Mouse (Mus musculus) stomach, postnatal 0 days (tissue): ENCODE measurements around the gene Wdr26. TPM values are rescaled to one million over a fixed set of nuclear protein-coding genes. Genes with fewer than 3 reads are reported as not detected.

Experiments used
- ATAC-seq: fragments of 200-750 bp; cut with Nextera tagmentation; 2 replicates; pipeline ENCODE4 v1.8.0; 2017; ENCODE audit not compliant: low FRiP score, low TSS enrichment
- DNase-seq: peaks from one replicate; pipeline ENCODE4 v3.0.0-alpha.2; 2016; ENCODE audit warnings: low spot score
- H3K27ac ChIP-seq: fragments of 300-500 bp; sonication (generic); replicated peaks from 2 replicates; pipeline ENCODE4 v1.5.1; 2014; ENCODE audit warnings: mild to moderate bottlenecking, control low read depth
- H3K27me3 ChIP-seq: fragments of 300-500 bp; sonication (generic); 2 replicates; pipeline ENCODE4 v1.6.1; 2014; ENCODE audit warnings: low read length; ENCODE audit not compliant: control insufficient read depth, insufficient read depth
- H3K36me3 ChIP-seq: fragments of 300-500 bp; sonication (generic); 2 replicates; pipeline ENCODE4 v1.6.1; 2014; ENCODE audit warnings: low read length, mixed read lengths; ENCODE audit not compliant: control insufficient read depth, insufficient read depth
- H3K4me1 ChIP-seq: fragments of 300-500 bp; sonication (generic); replicated peaks from 2 replicates; pipeline ENCODE4 v1.6.1; 2014; ENCODE audit warnings: antibody characterized with exemption; ENCODE audit not compliant: control insufficient read depth, insufficient read depth
- H3K4me2 ChIP-seq: fragments of 300-500 bp; sonication (generic); replicated peaks from 2 replicates; pipeline ENCODE4 v1.6.1; 2014; ENCODE audit warnings: low read depth, mild to moderate bottlenecking, control low read depth, moderate library complexity
- H3K4me3 ChIP-seq: fragments of 300-500 bp; sonication (generic); 2 replicates; pipeline ENCODE4 v1.5.1; 2014; ENCODE audit warnings: low read depth, low read length, control low read depth
- H3K9ac ChIP-seq: fragments of 300-500 bp; sonication (generic); 2 replicates; pipeline ENCODE4 v1.6.1; 2014; ENCODE audit warnings: mild to moderate bottlenecking, low read length, control low read depth, mixed read lengths
- H3K9me3 ChIP-seq: fragments of 300-500 bp; sonication (generic); 2 replicates; pipeline ENCODE4 v1.6.1; 2016; ENCODE audit warnings: low read length; ENCODE audit not compliant: control insufficient read depth
- CTCF ChIP-seq: IDR thresholded peaks from 2 replicates; pipeline ENCODE4 v1.5.1; 2016; ENCODE audit warnings: antibody characterized with exemption, low read depth, mild to moderate bottlenecking, moderate library complexity
- EP300 ChIP-seq: optimal IDR thresholded peaks from 2 replicates; pipeline ENCODE3; 2016; ENCODE audit warnings: antibody characterized with exemption
- WGBS: fragments of 180-500 bp; shearing (Covaris S2); extraction: QIAGEN DNeasy Blood & Tissue Kit; methylation state at CpG from one replicate; pipeline ENCODE4 v1.1.7; 2014; 5-methylcytosine and 5-hydroxymethylcytosine counted together
- polyA plus RNA-seq: library from polyadenylated mRNA; unstranded; fragments of >200 nt; fragmentation: Nextera tagmentation; extraction: Ambion mirVana; gene quantifications from 2 replicates; pipeline ENCODE4 v1.2.1, GENCODE M21; 2015

Gene Wdr26
- polyA plus RNA-seq, 1 experiment from 2014 or later = 42.1 TPM

GRCm38 (mm10) chr1:181251624-181252023, 39.8 kb upstream of the Wdr26 start:
- WGBS = 74% methylated on average over 5 of the region's 5 CpGs
- no peak overlapping the region for H3K4me3 ChIP-seq
- H3K36me3 ChIP-seq = no peaks in the 10 kb centered on the region
- no peak overlapping the region for H3K27ac ChIP-seq
- H3K27me3 ChIP-seq = no peaks in the 10 kb centered on the region
- H3K9me3 ChIP-seq = no peaks in the 10 kb centered on the region
- TF ChIP-seq CTCF = peak; percentile 32
- no peak for TF ChIP-seq EP300
- ATAC-seq (no peak), DNase-seq (no peak)
- H3K4me2 ChIP-seq = no peak overlapping the region
- peaks cover 3% of the 10 kb centered on the region; the same call in 1 of the 2 replicates for H3K4me1 ChIP-seq
- no peak overlapping the region for H3K9ac ChIP-seq

DNA sequence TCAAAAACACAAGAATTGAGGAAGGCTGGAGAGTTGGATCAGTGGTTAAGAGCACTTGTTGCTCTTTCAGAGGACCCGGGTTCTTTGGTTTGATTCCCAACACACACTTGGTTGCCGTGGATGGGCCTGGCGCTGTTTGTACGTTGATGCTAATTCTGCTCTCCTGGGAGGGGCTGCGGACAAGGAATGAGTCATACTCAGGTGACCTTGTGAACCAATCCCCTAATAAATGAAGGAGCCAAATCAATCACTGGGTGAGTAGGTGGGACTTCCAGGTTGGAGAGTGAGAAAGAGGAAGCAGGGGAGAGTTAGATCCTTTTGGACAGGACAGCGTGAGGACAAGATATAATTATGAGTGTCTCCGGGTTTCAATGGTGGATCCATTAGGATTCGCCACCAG, 39.2 kb upstream of the Wdr26 start:
- DNase-seq (no peak), ATAC-seq (no peak)
- H3K4me1 ChIP-seq = peaks cover 2% of the 10 kb centered on the region; the same call in 1 of the 2 replicates
- no peaks in the 10 kb centered on the region for H3K36me3 ChIP-seq
- H3K4me2 ChIP-seq = no peak overlapping the region
- no peaks in the 10 kb centered on the region for H3K9me3 ChIP-seq
- no peak overlapping the region for H3K9ac ChIP-seq
- H3K27ac ChIP-seq = no peak overlapping the region
- no peak for TF ChIP-seq CTCF
- TF ChIP-seq EP300 = no peak
- H3K27me3 ChIP-seq = no peaks in the 10 kb centered on the region
- 90% methylated on average over 8 of the region's 8 CpGs for WGBS
- H3K4me3 ChIP-seq = no peak overlapping the region

GRCm38 (mm10) chr1:181249537-181249936, 37.7 kb upstream of the Wdr26 start:
- H3K36me3 ChIP-seq = no peaks in the 10 kb centered on the region
- no peaks in the 10 kb centered on the region for H3K9me3 ChIP-seq
- no peak overlapping the region for H3K27ac ChIP-seq
- H3K27me3 ChIP-seq = no peaks in the 10 kb centered on the region
- no peak overlapping the region for H3K4me3 ChIP-seq
- 72% methylated on average over 6 of the region's 6 CpGs for WGBS
- ATAC-seq (peak; percentile 79), DNase-seq (peak; percentile 26)
- H3K9ac ChIP-seq = no peak overlapping the region
- no peaks in the 10 kb centered on the region for H3K4me1 ChIP-seq
- H3K4me2 ChIP-seq = no peak overlapping the region
- no peak for TF ChIP-seq CTCF
- TF ChIP-seq EP300 = no peak

GRCm38 (mm10) chr1:181247175-181247574, 35.4 kb upstream of the Wdr26 start:
- no peaks in the 10 kb centered on the region for H3K4me1 ChIP-seq
- 35% methylated on average over 3 of the region's 3 CpGs for WGBS
- ATAC-seq = peak; percentile 58
- TF ChIP-seq EP300 = no peak
- TF ChIP-seq CTCF = no peak
- H3K27me3 ChIP-seq = no peaks in the 10 kb centered on the region
- peak; percentile 31 for DNase-seq
- peak overlapping the region; percentile 73 for H3K27ac ChIP-seq
- H3K4me2 ChIP-seq = no peak overlapping the region
- H3K4me3 ChIP-seq = no peak overlapping the region
- H3K9ac ChIP-seq = no peak overlapping the region
- no peaks in the 10 kb centered on the region for H3K9me3 ChIP-seq
- no peaks in the 10 kb centered on the region for H3K36me3 ChIP-seq

DNA sequence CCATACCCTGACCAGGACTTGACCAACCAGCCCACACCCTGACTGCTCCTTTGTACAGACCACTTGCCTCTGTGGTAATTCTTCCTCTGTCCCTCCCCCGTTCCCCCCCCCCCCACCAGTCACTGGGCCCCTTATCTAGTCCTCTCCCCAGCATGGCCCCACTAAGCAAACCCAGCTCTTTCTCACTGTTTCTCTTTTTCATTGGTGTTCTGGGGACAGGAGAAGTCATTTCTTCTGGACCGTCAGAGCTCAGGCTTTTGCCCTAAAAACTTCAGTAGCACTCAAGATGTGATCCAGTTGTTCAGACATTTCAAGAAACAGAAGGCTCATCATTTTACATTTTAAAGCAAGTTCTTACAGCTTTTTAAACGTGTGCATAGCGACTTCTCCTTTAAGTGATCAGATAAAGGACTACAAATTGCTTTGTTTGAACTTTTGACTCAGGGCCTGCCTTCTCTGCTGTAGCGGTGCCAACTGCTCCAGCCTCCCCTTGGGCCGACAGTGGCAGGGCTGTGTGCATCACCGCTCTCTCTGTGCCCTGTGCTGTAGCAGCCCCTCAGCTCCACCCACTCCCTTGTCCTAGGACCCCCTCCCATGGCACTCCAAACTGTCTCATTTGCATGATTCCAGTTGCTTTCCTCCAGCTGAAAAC, 34.8 kb upstream of the Wdr26 start:
- H3K9ac ChIP-seq = 0 out of 2 replicates have a peak overlapping the region, but pooled peaks have one; percentile 4
- peak; percentile 57 for DNase-seq

More for the DNA sequence above, 34.8 kb upstream of the Wdr26 start:
- H3K27me3 ChIP-seq = no peaks in the 10 kb centered on the region
- no peak overlapping the region for H3K4me3 ChIP-seq
- H3K27ac ChIP-seq = peak overlapping the region; percentile 73
- H3K36me3 ChIP-seq = no peaks in the 10 kb centered on the region
- TF ChIP-seq CTCF (no peak), EP300 (no peak)
- ATAC-seq = peak; percentile 56; the same call in 1 of the 2 replicates
- H3K4me2 ChIP-seq = no peak overlapping the region
- WGBS = 16% methylated on average over 7 of the region's 7 CpGs
- no peaks in the 10 kb centered on the region for H3K9me3 ChIP-seq
- no peaks in the 10 kb centered on the region for H3K4me1 ChIP-seq
